Mouse (Mus musculus): Measurements from ENCODE around the gene Wars2. TPM values are rescaled to one million over a fixed set of nuclear protein-coding genes. Genes with fewer than 3 reads are reported as not detected.

Wars2 gene
- polyA plus RNA-seq, 1 experiment from 2014 or later: 7.4 TPM

DNA sequence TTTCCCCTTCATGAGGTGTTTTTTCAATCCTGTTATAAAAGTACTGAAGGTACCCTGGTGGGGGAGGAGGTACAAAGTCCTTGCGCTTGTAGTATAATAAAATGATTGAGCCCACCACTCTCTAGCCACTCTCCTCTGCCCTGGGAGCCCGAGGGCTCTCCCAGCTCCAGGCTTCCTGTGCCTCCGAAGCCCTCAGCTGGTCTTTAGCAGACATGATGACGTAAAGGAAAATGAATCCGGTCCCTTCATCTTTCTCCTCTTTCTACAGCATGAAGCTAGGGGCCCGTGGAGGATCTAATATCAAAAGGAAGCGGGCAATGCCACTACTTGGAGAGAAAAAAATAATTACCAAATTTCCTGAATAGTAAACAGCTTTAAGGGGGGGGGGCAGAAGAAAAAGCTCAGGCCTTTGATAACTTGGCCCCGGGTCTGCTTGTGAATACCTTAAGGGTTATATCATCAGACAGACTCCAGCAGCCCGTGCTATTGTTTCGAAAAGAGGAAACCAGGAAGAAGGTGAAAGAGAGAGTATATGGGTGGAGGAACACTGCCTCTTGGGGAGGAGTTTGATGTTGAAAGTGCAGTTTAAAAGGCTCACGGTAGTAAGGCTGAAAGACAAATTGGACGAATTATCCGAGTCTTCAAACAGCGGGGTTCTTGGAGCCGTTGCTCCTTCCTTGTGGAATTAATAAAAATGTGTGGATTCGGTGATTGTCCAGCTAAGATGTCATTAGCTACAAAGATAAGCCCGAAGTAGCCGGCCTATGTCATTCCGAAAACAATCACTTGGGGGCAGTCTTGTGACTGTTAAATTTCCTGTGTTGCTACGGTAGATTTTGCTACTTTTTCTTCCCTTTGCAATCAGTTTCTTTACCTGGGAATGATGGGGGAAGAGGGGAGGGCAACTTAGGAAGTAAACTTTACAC, 92.8 kb downstream of the Wars2 start:
- 6% methylated on average over 20 of the region's 20 CpGs for WGBS
- Histone ChIP-seq H3K27ac (ENCODE audit: low read length) (no peak overlapping the region), H3K9ac (ENCODE audit: low read length) (no peak overlapping the region), H3K27me3 (ENCODE audit: control insufficient read depth, insufficient read depth, low read depth, low read length) (peaks cover 55% of the 10 kb centered on the region), H3K9me3 (ENCODE audit: control insufficient read depth, low read length) (no peaks in the 10 kb centered on the region), H3K4me3 (ENCODE audit: low read length) (peak overlapping the region; percentile 5; the same call in 1 of the 2 replicates), H3K4me2 (ENCODE audit: low read depth, low read length) (peak overlapping the region; percentile 40), H3K36me3 (ENCODE audit: control insufficient read depth, insufficient read depth, low read length) (no peaks in the 10 kb centered on the region), H3K4me1 (replicated peaks; ENCODE audit: control insufficient read depth, insufficient read depth, low read length) (no peaks in the 10 kb centered on the region)
- ATAC-seq (ENCODE audit: low read depth): peak; percentile 10; the same call in 1 of the 2 replicates

GRCm38 (mm10) chr3:99234319-99234869, 93.5 kb downstream of the Wars2 start:
- Histone ChIP-seq H3K4me3 (ENCODE audit: low read length) (peak overlapping the region; percentile 5; the same call in 1 of the 2 replicates), H3K4me1 (replicated peaks; ENCODE audit: control insufficient read depth, insufficient read depth, low read length) (no peaks in the 10 kb centered on the region), H3K9ac (ENCODE audit: low read length) (no peak overlapping the region), H3K36me3 (ENCODE audit: control insufficient read depth, insufficient read depth, low read length) (no peaks in the 10 kb centered on the region), H3K4me2 (ENCODE audit: low read depth, low read length) (peak overlapping the region; percentile 40), H3K9me3 (ENCODE audit: control insufficient read depth, low read length) (no peaks in the 10 kb centered on the region), H3K27ac (ENCODE audit: low read length) (no peak overlapping the region), H3K27me3 (ENCODE audit: control insufficient read depth, insufficient read depth, low read depth, low read length) (peaks cover 62% of the 10 kb centered on the region)
- 5% methylated on average over 17 of the region's 17 CpGs for WGBS
- peak; percentile 23; the same call in 1 of the 2 replicates for ATAC-seq (ENCODE audit: low read depth)

- Histone ChIP-seq H3K36me3 (ENCODE audit: control insufficient read depth, insufficient read depth, low read length) (no peaks in the 10 kb centered on the region), H3K4me3 (ENCODE audit: low read length) (no peak overlapping the region), H3K4me1 (replicated peaks; ENCODE audit: control insufficient read depth, insufficient read depth, low read length) (no peaks in the 10 kb centered on the region), H3K9ac (ENCODE audit: low read length) (no peak overlapping the region), H3K4me2 (ENCODE audit: low read depth, low read length) (no peak overlapping the region), H3K9me3 (ENCODE audit: control insufficient read depth, low read length) (no peaks in the 10 kb centered on the region), H3K27me3 (ENCODE audit: control insufficient read depth, insufficient read depth, low read depth, low read length) (peaks cover 69% of the 10 kb centered on the region), H3K27ac (ENCODE audit: low read length) (no peak overlapping the region)
- WGBS: 3% methylated on average over 23 of the region's 23 CpGs
- no peak for ATAC-seq (ENCODE audit: low read depth)
Measured at GRCm38 (mm10) chr3:99235116-99235803, 94.4 kb downstream of the Wars2 start.

- no peak overlapping the region for H3K27ac ChIP-seq (ENCODE audit: low read length)
- H3K4me3 ChIP-seq (ENCODE audit: low read length): no peak overlapping the region
- H3K9ac ChIP-seq (ENCODE audit: low read length): no peak overlapping the region
- H3K9me3 ChIP-seq (ENCODE audit: control insufficient read depth, low read length): no peaks in the 10 kb centered on the region
- 6% methylated on average over 18 of the region's 18 CpGs for WGBS
- no peaks in the 10 kb centered on the region for H3K36me3 ChIP-seq (ENCODE audit: control insufficient read depth, insufficient read depth, low read length)
- H3K4me2 ChIP-seq (ENCODE audit: low read depth, low read length): no peak overlapping the region
- peaks cover 73% of the 10 kb centered on the region for H3K27me3 ChIP-seq (ENCODE audit: control insufficient read depth, insufficient read depth, low read depth, low read length)
- H3K4me1 ChIP-seq (replicated peaks; ENCODE audit: control insufficient read depth, insufficient read depth, low read length): 0 out of 2 replicates have a peak, but pooled peaks cover 2% of the 10 kb centered on the region
- ATAC-seq (ENCODE audit: low read depth): no peak
Measured at GRCm38 (mm10) chr3:99235804-99236755, 95.2 kb downstream of the Wars2 start.

GRCm38 (mm10) chr3:99238691-99239090, 97.8 kb downstream of the Wars2 start:
- WGBS: 5% methylated on average over 1 of the region's 1 CpGs
- no peak overlapping the region for H3K4me3 ChIP-seq (ENCODE audit: low read length)
- H3K9me3 ChIP-seq (ENCODE audit: control insufficient read depth, low read length): no peaks in the 10 kb centered on the region

GRCm38 (mm10) chr3:99239301-99240045, 98.6 kb downstream of the Wars2 start:
- Histone ChIP-seq H3K9me3 (ENCODE audit: control insufficient read depth, low read length) (no peaks in the 10 kb centered on the region), H3K4me3 (ENCODE audit: low read length) (no peak overlapping the region), H3K36me3 (ENCODE audit: control insufficient read depth, insufficient read depth, low read length) (no peaks in the 10 kb centered on the region), H3K9ac (ENCODE audit: low read length) (no peak overlapping the region), H3K4me2 (ENCODE audit: low read depth, low read length) (no peak overlapping the region), H3K27ac (ENCODE audit: low read length) (no peak overlapping the region), H3K4me1 (replicated peaks; ENCODE audit: control insufficient read depth, insufficient read depth, low read length) (peaks cover 5% of the 10 kb centered on the region; the same call in 1 of the 2 replicates), H3K27me3 (ENCODE audit: control insufficient read depth, insufficient read depth, low read depth, low read length) (peaks cover 86% of the 10 kb centered on the region)
- WGBS: 2% methylated on average over 20 of the region's 20 CpGs
- no peak for ATAC-seq (ENCODE audit: low read depth)

More at GRCm38 (mm10) chr3:99238691-99239090, 97.8 kb downstream of the Wars2 start:
- no peak overlapping the region for H3K4me2 ChIP-seq (ENCODE audit: low read depth, low read length)
- H3K36me3 ChIP-seq (ENCODE audit: control insufficient read depth, insufficient read depth, low read length): no peaks in the 10 kb centered on the region
- H3K27ac ChIP-seq (ENCODE audit: low read length): no peak overlapping the region
- H3K4me1 ChIP-seq (replicated peaks; ENCODE audit: control insufficient read depth, insufficient read depth, low read length): peaks cover 5% of the 10 kb centered on the region; the same call in 1 of the 2 replicates
- no peak overlapping the region for H3K9ac ChIP-seq (ENCODE audit: low read length)
- no peak for ATAC-seq (ENCODE audit: low read depth)
- H3K27me3 ChIP-seq (ENCODE audit: control insufficient read depth, insufficient read depth, low read depth, low read length): peaks cover 87% of the 10 kb centered on the region

- Histone ChIP-seq H3K27me3 (ENCODE audit: control insufficient read depth, insufficient read depth, low read depth, low read length) (peaks cover 86% of the 10 kb centered on the region), H3K9ac (ENCODE audit: low read length) (no peak within 1 kb of the TSS), H3K9me3 (ENCODE audit: control insufficient read depth, low read length) (no peaks in the 10 kb centered on the region), H3K4me2 (ENCODE audit: low read depth, low read length) (peak within 1 kb of the TSS; percentile 41), H3K4me3 (ENCODE audit: low read length) (peak within 1 kb of the TSS; percentile 30), H3K36me3 (ENCODE audit: control insufficient read depth, insufficient read depth, low read length) (no peaks in the 10 kb centered on the region), H3K4me1 (replicated peaks; ENCODE audit: control insufficient read depth, insufficient read depth, low read length) (peaks cover 8% of the 10 kb centered on the region; the same call in 1 of the 2 replicates), H3K27ac (ENCODE audit: low read length) (no peak within 1 kb of the TSS)
- WGBS: under 1% methylated on average over 19 of the region's 20 CpGs
- ATAC-seq (ENCODE audit: low read depth): no peak
Measured at GRCm38 (mm10) chr3:99240213-99240720, 99.4 kb downstream of the Wars2 start, which contains the start of gene Tbx15. Tbx15 (plus strand) TSS chr3:99240381.

Measured in lung, embryonic 16.5 days (tissue).